Mouse (Mus musculus) neural tube, embryonic 14.5 days (tissue): Measurements from ENCODE around the gene Rps6kb1. TPM values are rescaled to one million over a fixed set of nuclear protein-coding genes. Genes with fewer than 3 reads are reported as not detected.
"Not testable (repeated sequence)": the region's sequence is repeated elsewhere in the genome, so short reads cannot be mapped to it uniquely, and the experiment has no call there.

Source experiments
- ATAC-seq: fragments of 200-750 bp; cut with Nextera tagmentation; 2 replicates; pipeline ENCODE4 v1.8.0; 2017; ENCODE audit warnings: low read depth, mild to moderate bottlenecking, moderate TSS enrichment, moderate library complexity
- H3K27ac ChIP-seq: fragments of 300-500 bp; sonication (generic); 2 replicates; pipeline ENCODE4 v1.5.1; 2014; ENCODE audit warnings: low read depth, mild to moderate bottlenecking, control low read depth, low read length, moderate library complexity, mixed read lengths
- H3K27me3 ChIP-seq: fragments of 300-500 bp; sonication (generic); 2 replicates; pipeline ENCODE4 v1.6.1; 2014; ENCODE audit warnings: low read length; ENCODE audit not compliant: control insufficient read depth, insufficient read depth
- H3K36me3 ChIP-seq: fragments of 300-500 bp; sonication (generic); 2 replicates; pipeline ENCODE4 v1.6.1; 2014; ENCODE audit warnings: low read length, mixed read lengths; ENCODE audit not compliant: control insufficient read depth, insufficient read depth
- H3K4me1 ChIP-seq: fragments of 300-500 bp; sonication (generic); 2 replicates; pipeline ENCODE4 v1.6.1; 2014; ENCODE audit warnings: low read length; ENCODE audit not compliant: control insufficient read depth, insufficient read depth
- H3K4me2 ChIP-seq: fragments of 300-500 bp; sonication (generic); 2 replicates; pipeline ENCODE4 v1.6.1; 2014; ENCODE audit warnings: mild to moderate bottlenecking, low read depth, low read length, control low read depth
- H3K4me3 ChIP-seq: fragments of 300-500 bp; sonication (generic); 2 replicates; pipeline ENCODE4 v1.5.1; 2014; ENCODE audit warnings: low read depth, low read length, control low read depth, mixed read lengths
- H3K9ac ChIP-seq: fragments of 300-500 bp; sonication (generic); replicated peaks from 2 replicates; pipeline ENCODE4 v1.6.1; 2014; ENCODE audit warnings: low read depth, mild to moderate bottlenecking, control low read depth, low read length, mixed read lengths
- H3K9me3 ChIP-seq: fragments of 300-500 bp; sonication (generic); 2 replicates; pipeline ENCODE4 v1.6.1; 2016; ENCODE audit warnings: low read length; ENCODE audit not compliant: control insufficient read depth
- WGBS: fragments of 180-500 bp; shearing (Covaris S2); extraction: QIAGEN DNeasy Blood & Tissue Kit; methylation state at CpG from one replicate; pipeline ENCODE4 v1.1.7; 2014; 5-methylcytosine and 5-hydroxymethylcytosine counted together
- microRNA counts: library from miRNA; unstranded; fragments of <30 nt; microRNA quantifications from one replicate; lab custom pipeline; 2016
- microRNA-seq: library from miRNA; unstranded; fragments of <30 nt; microRNA quantifications from one replicate; pipeline ENCODE4, GENCODE M21; 2016
- polyA plus RNA-seq: library from polyadenylated mRNA; unstranded; fragments of >200 nt; fragmentation: Nextera tagmentation; extraction: Ambion mirVana; gene quantifications from 2 replicates; pipeline ENCODE4 v1.2.1, GENCODE M21; 2014

Rps6kb1 gene
- polyA plus RNA-seq, 1 experiment from 2014 or later: 47.2 TPM

GRCm38 (mm10) chr11:86468345-86468744, 76.3 kb downstream of the Rps6kb1 start:
- Histone ChIP-seq H3K4me2 (no peak overlapping the region), H3K4me1 (no peaks in the 10 kb centered on the region), H3K4me3 (no peak overlapping the region), H3K9ac (no peak overlapping the region), H3K36me3 (no peaks in the 10 kb centered on the region), H3K27me3 (no peaks in the 10 kb centered on the region), H3K9me3 (no peaks in the 10 kb centered on the region), H3K27ac (no peak overlapping the region)
- ATAC-seq: no peak
- whole genome bisulfite sequencing: 85% methylated on average over 8 of the region's 8 CpGs

- not testable (repeated sequence) for H3K27me3 ChIP-seq, ATAC-seq, H3K9ac ChIP-seq, H3K9me3 ChIP-seq, H3K4me1 ChIP-seq, H3K4me2 ChIP-seq, H3K36me3 ChIP-seq, H3K4me3 ChIP-seq, H3K27ac ChIP-seq
- WGBS: 17% methylated on average over 8 of the region's 8 CpGs
Observed at GRCm38 (mm10) chr11:86464275-86464674, 80.3 kb downstream of the Rps6kb1 start.

- H3K4me2 ChIP-seq: no peak overlapping the region
- H3K27me3 ChIP-seq: no peaks in the 10 kb centered on the region
- H3K36me3 ChIP-seq: no peaks in the 10 kb centered on the region
- ATAC-seq: no peak
- H3K9me3 ChIP-seq: no peaks in the 10 kb centered on the region
- H3K4me3 ChIP-seq: no peak overlapping the region
- H3K9ac ChIP-seq: no peak overlapping the region
- H3K27ac ChIP-seq: no peak overlapping the region
- H3K4me1 ChIP-seq: no peaks in the 10 kb centered on the region
Observed at GRCm38 (mm10) chr11:86462579-86462978, 82.0 kb downstream of the Rps6kb1 start.

GRCm38 (mm10) chr11:86458866-86459265, 85.7 kb downstream of the Rps6kb1 start:
- Histone ChIP-seq H3K4me3 (no peak overlapping the region), H3K9ac (no peak overlapping the region), H3K27ac (no peak overlapping the region), H3K4me2 (no peak overlapping the region), H3K36me3 (no peaks in the 10 kb centered on the region), H3K27me3 (no peaks in the 10 kb centered on the region), H3K9me3 (no peaks in the 10 kb centered on the region), H3K4me1 (no peaks in the 10 kb centered on the region)
- no peak for ATAC-seq
- WGBS: 95% methylated on average over 6 of the region's 6 CpGs

- Histone ChIP-seq H3K36me3 (no peaks in the 10 kb centered on the region), H3K4me2 (no peak overlapping the region), H3K27me3 (no peaks in the 10 kb centered on the region), H3K9ac (no peak overlapping the region), H3K9me3 (no peaks in the 10 kb centered on the region), H3K4me1 (no peaks in the 10 kb centered on the region), H3K27ac (no peak overlapping the region), H3K4me3 (no peak overlapping the region)
- ATAC-seq: no peak
- 91% methylated on average over 6 of the region's 6 CpGs for WGBS
Observed at GRCm38 (mm10) chr11:86457545-86457944, 87.1 kb downstream of the Rps6kb1 start.

GRCm38 (mm10) chr11:86453991-86454390, 90.6 kb downstream of the Rps6kb1 start:
- H3K27me3 ChIP-seq: no peaks in the 10 kb centered on the region
- no peaks in the 10 kb centered on the region for H3K9me3 ChIP-seq
- H3K27ac ChIP-seq: no peak overlapping the region
- no peaks in the 10 kb centered on the region for H3K4me1 ChIP-seq
- no peak overlapping the region for H3K4me2 ChIP-seq
- no peak overlapping the region for H3K9ac ChIP-seq
- no peak for ATAC-seq
- no peaks in the 10 kb centered on the region for H3K36me3 ChIP-seq
- H3K4me3 ChIP-seq: no peak overlapping the region
- WGBS: 88% methylated on average over 5 of the region's 5 CpGs

MicroRNA genes within 50 kb of the gene (microRNA counts, 519-probe panel; counts per million panel counts)
- microRNA mmu-miR-21 (lab: Ali Mortazavi, UCI): 4,728 counts per million, percentile 61 among the panel's probes with 10 or more counts

Small RNA genes lying within 50 kb of the gene (microRNA-seq; reads per million reads assigned to microRNA genes)
- 3,386 reads per million, percentile 89 among the genes with 10 or more reads in this experiment for gene Mir21a

Other genes with a start within 250 kb of the Rps6kb1 start
- gene Med13, start 187.2 kb downstream of the Rps6kb1 start, polyA plus RNA-seq: 13.9 and 15.2 TPM in 2 replicates
- 13.4 and 16.4 TPM in 2 replicates for gene Rnft1, start 60.1 kb downstream of the Rps6kb1 start, polyA plus RNA-seq
- gene Tubd1, start 186 bp upstream of the Rps6kb1 start, polyA plus RNA-seq: 6.9 and 7.3 TPM in 2 replicates
- gene Vmp1, start 139.0 kb upstream of the Rps6kb1 start, polyA plus RNA-seq: 136 and 151 TPM in 2 replicates
- gene Ptrh2, start 139.2 kb upstream of the Rps6kb1 start, polyA plus RNA-seq: 31.9 and 33.9 TPM in 2 replicates
- 208 and 258 TPM in 2 replicates for gene Cltc, start 212.8 kb upstream of the Rps6kb1 start, polyA plus RNA-seq